Mouse (Mus musculus) kidney, adult 2 months (tissue): ENCODE data around the gene Mfsd6.

Source experiments
- CTCF ChIP-seq: fragments of 200-500 bp; conservative IDR thresholded peaks from 2 replicates; pipeline ENCODE4 v1.5.1; 2011; ENCODE audit warnings: low read depth, mild to moderate bottlenecking, control low read depth, low read length, moderate library complexity, mixed read lengths; ENCODE audit not compliant: insufficient read depth, insufficient read length
- POLR2A ChIP-seq: fragments of 200-500 bp; IDR thresholded peaks from one replicate; pipeline ENCODE4 v1.6.1; 2011; ENCODE audit warnings: low read depth, low read length, control low read depth

DNA sequence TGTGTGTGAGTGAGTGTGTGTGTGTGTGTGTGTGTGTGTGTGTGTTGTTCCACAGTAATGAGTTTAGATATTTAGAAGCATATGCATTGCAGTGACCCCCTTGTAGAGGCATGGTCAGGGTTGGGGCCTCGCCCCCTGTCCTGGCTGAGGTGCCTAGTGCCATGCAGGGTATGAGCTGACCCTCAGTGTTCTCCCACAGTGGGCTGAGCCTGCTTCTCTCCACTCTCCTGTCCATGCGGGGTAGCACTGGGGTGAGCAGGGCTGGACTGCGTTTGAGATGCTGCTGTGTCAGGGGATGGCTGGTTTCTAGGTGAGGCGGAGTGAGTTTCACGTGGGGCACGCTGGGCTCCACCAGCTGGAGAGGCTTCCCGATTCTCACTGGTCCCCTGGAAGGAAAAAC lies 69.1 kb downstream of the Mfsd6 start:
- TF ChIP-seq CTCF (no peak), POLR2A (no peak)
